Mouse (Mus musculus): ENCODE measurements at regions not wholly inside any gene's neighbourhood (a gene's known extent, or its start where the extent isn't known, plus 50 kb on each side); places are given as distances from the start of the nearest gene placed in this dataset.

GRCm38 (mm10) chr2:146586981-146587380 is 74.8 kb upstream of the Ralgapa2 start:
- TF ChIP-seq CTCF (conservative IDR thresholded peaks at IDR 0.05; ENCODE audit: low read length) (no peak), POU5F1 (IDR thresholded peaks at IDR 0.05; ENCODE audit: borderline replicate concordance, low read length) (no peak), NANOG (IDR thresholded peaks at IDR 0.05; ENCODE audit: borderline replicate concordance, low read length) (no peak)

Data from E14TG2a.4 (cell line).